Mouse (Mus musculus) CD8-positive naive resting alpha-beta T cell, adult 2 months (primary cell): Measurements from ENCODE around the gene Irs1.

Experiments used
- DNase-seq, 2 experiments: peaks; one replicate each; pipeline ENCODE4 v3.0.0; 2022; ENCODE audit warnings: low read depth in 2 of 2, low spot score in 2 of 2

Irs1 gene

DNA sequence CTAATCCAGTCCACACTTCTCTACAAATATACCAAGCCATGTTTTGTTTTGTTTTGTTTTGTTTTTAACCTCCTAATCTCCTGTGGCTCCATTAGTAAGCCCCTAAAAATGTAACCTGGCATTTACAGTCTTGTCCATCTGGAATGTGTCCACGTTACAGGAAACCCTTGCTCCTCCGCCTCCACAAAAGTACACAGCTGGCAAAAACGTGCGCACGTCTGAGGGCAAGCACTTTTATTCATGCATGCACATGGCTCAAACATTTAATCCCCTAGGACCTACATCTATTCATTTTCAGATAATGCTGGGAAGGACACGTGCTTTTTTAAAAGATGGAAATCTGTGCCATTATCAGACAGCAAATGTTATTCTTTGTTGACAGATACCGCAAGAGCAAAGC is 32.9 kb downstream of the Irs1 start:
- no peak for DNase-seq

DNA sequence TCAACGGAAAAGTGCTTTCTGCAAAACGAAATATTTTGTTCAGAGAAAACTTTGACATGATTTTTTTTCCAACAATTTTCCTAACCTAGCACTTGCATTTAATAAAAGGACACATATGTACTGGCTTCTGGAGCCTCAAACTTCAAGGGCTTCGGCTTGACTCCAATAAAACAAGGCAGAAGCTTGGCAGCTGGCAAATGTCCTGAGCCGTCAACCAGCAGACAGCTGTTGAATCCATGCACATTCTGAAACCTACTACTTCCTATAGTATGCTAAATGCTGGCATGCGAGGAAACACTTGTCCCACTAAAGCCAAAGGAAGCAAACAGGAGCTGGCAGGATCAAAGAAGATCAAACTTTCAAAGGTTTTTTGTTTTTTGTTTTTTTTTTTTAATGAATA is 33.8 kb downstream of the Irs1 start:
- DNase-seq, result no peak

DNA sequence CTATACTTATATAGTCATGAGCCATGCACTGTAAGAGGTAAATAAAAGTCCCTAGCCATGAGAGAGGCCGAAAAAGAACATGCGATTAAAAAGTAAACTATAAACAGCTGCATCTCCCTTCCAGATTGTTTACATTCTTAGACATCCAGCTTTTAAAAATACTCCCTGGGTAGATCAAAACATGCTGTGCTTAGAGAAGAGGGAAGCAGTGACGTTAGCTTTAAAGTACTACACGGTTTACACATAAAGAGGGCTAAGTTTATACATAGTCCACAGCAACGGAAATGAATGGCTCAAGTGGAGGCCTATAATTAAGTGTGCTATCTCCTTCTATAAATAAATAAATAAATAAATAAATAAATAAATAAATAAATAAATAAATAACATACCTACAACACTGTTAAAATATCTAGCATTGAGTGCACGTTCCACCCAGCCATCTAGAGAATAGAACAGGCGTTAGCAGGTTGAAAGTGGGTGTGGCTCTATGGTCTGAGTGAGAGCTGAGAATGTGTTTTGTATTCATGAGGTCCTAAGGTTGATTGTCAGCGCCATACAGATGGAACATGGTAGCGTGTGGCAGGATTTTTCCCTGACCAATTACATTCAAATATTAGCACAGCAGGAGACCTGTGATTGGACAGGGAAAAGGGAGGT is 37.3 kb downstream of the Irs1 start:
- no peak for DNase-seq

DNA sequence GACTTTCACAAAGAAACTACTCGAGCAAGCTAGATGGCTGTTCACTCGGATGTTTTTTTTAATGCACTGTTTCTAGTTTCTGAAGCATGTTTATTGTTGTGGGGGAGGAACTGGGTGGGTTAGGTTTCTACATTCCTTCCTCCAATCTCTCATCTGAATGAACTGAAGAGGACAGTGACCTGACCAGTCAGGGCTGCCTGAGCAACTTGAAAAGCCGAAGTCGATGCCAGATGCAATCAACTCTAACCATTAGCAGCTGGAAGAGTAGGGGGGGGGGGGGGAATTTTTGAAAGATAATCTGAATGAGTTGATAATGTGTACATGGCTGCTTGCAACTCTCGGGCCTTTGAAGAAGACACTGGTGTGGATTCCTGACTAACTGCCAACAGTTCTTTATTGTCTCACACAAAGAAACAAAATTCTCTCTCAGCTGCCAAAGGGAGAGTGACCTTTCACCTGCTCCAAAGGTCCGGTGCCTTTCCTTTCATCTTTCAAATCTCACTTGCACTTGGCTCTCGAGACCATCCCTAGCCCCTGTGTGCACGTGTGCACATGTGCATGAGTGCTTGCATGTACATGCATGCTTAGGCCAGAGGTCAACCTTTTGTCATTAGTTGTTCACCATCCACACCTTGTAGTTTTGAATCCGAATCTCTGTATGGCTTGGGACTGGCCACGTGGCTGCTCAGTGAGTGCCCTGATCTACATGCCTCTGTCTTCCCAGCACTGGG is 43.8 kb downstream of the Irs1 start:
- no peak for DNase-seq

DNA sequence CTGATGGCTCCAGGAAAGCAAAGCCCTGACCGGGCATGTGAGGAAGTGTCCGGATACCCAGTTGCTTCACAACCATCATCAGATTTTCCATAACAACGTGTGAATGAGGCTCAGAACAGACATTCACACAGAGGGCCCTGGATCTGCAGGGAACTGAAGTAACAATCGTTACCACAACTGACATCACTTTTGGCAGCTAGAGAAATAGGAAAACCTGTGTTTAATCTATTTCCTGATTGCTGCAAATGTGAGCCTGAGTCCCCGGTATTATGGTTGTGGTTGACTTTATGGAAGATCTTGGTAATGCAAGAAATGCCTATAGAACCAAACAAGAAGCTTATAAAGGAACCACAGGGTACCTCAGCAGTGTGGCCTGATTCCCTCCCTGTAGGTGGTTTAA is 46.2 kb downstream of the Irs1 start:
- DNase-seq, result no peak

DNA sequence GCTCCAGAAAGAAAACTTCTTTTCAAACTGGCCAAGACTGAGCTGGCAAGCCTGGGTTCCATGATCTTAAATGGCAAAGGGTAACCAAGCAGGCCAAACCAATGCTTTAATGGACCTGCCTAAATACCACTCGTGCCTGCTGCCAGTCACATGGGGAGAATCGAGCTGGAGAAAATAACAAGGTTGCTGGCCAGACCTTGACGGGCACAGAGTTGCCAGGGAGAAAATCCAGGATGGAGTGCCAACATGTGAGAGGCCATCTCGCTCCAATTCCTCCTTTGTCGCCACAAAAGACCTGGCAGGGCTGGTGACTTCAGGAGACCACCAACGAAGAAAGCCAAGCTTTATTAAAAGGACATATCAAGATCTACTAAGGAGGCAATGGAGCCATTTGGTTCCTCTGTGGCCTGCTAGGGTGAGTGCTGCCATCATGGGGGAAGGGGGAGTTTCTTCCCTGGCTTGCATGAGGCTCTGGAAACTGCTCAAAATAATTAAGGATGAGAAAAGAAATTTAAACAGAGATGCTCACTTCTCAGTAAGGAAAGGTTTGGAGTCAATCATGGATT is 47.9 kb downstream of the Irs1 start:
- DNase-seq, result no peak

DNA sequence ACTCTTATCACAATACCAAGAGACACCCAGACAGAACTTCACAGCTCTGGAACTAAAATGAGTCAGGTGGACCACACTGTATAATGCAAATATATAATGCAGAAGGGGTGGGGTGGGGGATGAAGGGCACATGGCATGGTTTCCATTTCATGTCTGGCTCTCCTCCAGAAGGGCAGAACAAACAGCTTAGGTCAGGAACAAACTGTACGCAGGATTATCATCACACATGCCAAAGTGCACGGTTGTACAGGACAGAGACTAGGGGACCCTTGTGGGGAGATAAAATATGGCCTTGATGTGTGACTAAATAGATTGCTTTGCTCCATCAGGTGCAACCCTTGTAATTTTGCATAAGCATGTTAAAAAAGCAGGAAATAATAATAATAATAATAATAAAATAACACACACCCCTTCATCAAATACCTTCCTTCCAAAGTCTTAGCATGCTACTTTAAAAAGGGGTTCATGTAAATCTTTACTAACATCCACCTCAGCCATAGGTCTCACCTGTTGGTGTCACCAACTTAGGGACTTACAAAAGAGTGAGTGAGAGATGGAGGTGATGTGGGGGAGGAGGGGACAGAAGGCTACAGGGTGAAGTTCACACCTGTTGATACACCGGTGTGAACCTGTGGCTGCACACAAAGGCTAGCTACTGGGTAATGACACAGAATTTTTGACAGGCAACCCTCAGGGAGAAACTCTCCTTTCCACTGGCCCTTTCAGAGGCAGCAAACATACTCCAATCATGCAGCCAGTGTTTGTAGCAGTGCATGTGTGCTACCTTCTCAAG is 51.6 kb downstream of the Irs1 start:
- no peak for DNase-seq

DNA sequence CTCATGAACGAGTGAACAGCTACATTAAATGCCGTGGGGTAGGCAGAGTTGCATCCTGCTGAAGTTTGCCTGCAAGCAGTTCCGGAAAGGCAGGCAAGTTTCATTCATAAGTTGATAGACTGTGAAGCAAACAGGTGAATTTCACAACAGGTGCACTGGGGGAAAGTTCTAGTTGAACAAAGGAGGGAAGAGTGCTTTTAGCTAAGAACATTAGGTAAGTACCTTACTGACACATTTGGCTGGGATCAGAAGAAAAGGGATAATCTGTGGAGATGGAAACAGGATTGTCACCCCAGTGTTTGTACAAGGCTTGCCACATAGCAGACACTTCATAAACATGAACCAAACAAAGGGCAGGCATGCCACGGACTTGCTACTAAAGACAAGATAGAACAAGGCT is 53.0 kb downstream of the Irs1 start:
- DNase-seq, result no peak

DNA sequence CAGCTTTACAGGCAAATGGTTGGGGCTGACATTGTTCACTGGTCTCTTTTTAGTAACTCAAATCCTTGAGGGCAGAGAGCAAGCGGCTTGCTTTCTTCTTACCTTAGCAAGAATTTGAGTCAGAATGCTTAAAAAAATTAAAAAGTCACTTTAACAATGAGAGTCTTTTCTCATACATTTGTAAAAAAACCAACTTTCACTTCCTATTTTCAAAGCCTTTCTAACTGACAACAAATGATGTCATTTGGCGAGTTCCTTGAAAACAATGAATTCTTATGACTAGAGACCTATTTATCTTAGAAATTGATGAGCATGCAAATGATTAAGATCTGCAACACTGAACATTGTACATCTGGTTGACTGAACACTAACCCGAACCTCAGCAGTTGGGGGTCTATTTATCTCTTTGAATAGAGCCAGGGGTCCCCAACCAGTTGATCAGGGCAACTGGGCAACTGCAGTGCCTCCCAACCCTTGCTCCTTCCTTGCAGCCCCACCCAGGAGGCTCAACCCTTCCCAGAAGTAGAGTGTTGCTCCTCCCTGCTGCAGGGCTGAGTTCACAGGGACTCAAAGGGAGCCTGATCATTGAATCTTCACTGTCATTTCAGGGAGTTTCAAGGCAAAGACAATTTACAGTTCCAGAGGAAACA is 55.6 kb downstream of the Irs1 start:
- DNase-seq, result no peak

DNA sequence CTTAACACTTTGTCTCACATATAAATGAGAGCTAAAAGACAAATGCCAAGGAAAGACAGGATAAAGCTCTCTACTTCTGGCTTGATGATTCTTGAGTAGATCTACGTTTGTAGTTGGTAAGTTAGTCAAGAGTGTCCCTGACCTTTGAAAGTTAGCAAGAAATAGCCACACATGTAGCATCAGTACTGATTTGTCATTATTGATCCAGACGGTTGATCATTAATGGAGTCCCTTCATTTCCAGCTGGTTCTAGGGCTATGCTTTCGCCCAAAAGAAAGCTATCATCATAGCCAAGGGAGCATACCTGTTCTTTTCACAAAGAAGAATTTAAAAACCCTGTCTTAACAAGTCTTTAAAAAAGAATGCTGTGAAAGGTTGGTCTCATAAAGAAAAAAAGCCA is 56.6 kb downstream of the Irs1 start:
- no peak for DNase-seq

DNA sequence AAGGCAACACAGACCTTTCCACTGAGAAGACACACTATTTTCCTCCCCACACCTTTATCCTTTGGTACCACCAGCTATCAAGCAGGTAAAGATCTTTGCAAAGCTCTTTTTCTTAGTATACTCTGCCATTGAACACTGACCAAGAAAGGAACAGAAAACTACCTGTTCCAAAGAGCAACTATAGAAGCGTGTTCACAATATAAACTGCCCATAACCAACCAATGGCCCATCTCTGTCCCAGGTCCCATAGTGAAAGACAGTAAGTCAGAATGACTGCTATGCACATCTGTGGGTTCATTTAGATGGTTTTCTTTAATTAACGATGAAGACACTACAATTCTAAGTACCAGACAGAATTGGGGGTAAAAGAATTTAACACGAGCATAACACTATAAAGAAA is 58.4 kb downstream of the Irs1 start, which contains the start of gene Gm9747:
Gene Gm9747, plus strand, starts transcription at position 301 of the 400 bp plus-strand sequence.
- no peak for DNase-seq

DNA sequence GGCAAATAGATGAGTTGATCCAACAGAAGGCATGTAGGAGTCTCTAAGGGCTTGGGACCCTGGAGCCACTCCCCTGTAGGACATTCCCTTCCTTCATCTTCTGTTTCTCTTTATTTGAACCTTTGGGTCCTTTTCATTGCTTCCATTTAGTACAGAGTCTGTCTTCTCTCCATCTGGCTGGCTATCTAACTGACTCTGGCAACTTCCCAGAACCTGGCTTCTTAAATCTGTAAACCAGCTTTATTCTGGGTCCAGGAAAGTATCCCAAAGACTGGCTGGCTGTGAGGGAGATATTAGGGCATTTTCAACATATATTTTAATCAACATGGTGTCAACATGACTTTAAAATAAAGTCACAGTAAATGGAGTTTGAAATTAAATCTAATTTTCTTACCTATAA is 62.4 kb downstream of the Irs1 start:
- no peak for DNase-seq

DNA sequence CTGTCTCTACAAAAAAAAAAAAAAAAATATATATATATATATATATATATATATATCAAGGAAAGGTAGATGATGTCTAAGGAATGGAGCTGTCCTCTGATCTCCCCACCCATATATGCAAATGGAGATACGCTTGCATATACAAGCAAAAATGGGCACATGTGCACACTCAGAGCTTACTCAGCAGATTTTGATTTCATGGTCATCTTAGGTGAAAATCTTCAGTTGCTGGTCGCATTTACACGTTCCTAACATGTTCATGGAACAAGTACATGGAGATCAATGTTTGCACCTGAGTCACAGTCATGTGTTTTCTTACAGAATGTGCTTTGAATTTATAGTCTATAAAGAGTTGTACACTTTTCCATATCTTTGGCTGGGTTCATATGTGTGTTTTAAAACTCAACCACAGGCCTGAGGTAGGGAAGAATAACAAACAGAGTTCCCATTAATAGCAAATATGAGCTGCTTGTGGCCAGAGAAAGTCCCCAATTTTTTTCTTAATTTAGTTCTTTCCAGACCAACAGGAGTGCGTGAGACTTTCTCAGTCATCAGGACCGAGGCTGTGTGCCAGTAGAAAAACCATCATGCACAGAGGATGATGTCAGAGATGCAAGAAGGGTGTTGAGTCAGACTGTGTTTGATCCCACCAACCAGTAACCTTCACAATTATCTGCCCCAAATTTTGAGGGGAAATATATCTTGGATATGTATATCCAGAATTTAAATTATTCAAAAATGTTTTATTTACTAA is 68.0 kb downstream of the Irs1 start:
- DNase-seq, result no peak

DNA sequence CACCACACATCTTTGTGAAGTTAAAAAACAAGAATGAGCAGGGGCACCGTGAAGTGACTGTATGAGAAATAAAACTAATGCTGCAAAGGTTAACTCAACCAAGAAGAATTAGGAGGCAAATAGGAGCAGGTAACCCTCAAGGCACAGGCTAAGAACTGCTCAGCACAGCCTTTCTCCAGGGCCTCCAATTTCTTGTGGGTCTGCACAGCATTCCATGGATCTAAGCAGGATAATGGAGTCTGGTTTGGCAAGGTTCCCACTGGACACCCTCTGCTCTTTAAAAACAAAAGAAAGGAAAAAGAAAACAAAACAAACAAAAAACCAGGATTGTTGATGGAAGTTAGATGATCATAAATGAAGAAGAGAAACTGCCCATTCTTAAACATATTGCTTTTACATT is 69.8 kb downstream of the Irs1 start:
- no peak for DNase-seq

DNA sequence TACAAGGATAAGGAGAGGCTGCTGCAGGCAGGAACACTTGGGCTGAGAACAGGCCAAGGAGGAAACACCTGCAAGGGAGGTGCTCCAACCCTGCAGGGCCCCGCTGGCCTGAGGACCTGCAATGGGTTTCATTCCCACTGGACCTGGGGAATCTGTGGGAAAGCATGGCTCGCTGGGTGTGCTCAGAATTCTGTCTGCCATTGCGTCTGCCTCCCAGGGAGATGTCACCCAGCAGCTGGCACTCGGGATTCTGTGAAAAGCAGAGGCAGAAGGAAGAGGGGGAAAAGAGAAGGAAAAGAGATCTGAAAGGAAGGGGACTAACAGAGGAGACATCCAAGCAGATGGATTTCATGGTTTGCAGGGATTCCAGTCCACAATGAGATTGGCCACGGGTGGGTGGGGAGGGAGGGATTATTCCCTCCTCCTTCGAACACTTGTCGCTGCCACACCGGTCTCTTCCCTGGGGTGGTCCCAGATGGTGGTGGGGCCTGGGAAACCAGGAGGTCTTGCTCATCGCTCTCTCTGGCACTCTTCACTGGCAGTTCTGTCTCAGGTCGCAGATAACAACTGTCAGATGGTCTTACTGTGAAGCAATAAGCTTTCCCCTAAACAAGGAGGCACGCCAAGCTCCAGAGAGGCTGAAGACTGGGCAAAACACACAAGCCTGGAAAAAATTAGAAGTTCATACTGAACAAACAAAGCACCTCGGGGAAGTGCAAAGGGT is 70.4 kb downstream of the Irs1 start:
- DNase-seq, result no peak

DNA sequence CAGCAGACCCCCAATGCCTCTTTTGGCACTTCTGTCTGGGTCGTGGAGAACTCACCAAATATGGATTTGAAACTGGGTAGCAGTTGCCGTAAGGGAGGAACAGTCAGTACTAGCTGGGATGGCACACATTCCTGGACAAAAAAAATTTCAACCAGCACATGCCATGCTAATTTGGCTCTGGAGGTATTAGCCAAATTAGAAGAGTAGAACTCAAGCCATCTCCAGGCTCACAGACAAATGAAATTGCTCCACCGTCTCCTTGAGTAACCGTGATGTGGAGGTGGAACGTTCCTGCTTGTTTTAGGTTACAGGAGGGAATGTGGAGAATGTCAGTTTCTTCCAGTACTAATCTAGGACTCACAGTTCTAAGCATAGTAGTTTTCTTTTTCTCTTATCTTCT is 83.7 kb downstream of the Irs1 start:
- DNase-seq, result no peak

DNA sequence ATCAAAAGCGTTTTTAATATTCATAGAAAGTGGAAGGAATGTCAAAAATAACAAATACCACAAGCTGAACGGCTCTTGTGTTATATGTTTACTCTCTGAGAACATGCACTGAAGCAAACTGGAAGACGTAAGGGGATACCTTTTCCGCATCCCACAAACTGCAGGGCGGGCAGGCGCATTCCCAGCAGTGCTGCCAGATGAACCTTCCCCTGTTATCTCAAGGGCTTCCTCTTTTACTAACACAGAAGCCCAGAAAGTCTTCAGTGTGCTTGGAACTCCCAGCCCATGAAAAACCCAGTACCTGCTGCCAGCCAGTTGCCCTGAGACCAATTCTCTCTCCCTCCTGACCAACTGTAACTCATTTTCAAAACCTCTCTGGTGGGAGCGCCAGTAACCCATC is 90.6 kb downstream of the Irs1 start:
- DNase-seq, result no peak

DNA sequence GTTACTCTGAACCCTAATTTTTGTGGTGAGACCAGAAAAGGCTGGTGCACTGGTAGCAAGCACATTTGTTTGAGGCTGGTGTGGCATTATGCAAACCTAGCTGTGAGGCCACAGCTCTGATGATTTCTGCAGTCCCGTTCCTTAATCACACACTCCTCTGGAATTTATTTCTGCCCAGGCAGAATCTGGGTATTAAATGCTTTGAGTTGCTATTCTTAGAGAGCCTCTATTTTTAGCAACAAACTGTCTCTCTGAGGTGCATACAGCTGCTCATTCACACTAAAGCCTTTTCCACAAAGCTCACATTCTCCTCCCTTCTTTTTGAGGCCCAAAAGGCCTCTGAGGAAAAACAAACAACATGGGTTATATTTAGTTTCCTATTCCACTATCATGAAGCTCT is 91.3 kb downstream of the Irs1 start:
- no peak for DNase-seq

DNA sequence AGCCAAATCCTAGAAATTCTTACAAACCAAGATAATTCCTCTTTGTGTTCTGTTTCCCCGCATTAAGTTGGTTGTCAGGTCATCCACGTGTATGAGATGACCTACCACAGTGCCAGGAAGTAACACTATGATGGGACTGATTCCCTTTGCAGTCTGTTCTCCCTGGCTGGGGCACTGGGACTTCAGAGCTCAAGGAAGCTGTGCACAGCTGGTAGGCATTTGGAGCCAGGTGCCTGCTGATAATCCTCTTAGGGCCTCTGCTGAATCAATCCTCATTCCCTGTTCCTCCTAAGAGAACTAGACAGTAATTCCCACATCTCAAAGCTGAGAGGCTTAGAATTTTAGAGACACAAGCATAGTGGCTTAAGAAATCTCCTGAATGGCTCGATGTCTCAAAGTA is 99.6 kb downstream of the Irs1 start:
- no peak for DNase-seq

DNA sequence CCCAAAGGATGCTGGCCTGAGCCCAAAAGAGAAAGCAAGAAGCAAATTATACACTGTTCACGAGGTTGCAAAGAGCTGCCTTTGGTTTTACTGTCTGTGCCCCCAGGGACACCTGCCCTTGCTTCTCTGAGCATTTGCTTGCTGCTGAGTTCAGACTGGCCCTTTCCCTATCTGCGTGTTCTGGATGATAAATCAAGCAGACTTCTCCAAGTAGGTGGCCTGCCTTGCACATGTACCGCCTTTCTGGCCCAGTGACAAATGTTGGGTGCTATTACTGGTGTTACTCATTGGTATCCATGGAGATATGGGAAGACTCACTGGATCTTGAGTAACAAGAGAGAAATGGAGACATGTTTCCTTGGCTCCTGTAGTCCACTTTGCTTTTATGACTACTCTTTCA is 101.7 kb downstream of the Irs1 start:
- no peak for DNase-seq
